Mouse (Mus musculus): ENCODE data around the gene Fat1. TPM values are rescaled to one million over a fixed set of nuclear protein-coding genes. Genes with fewer than 3 reads are reported as not detected.

Fat1 gene
- polyA plus RNA-seq, 1 experiment, result not detected

DNA sequence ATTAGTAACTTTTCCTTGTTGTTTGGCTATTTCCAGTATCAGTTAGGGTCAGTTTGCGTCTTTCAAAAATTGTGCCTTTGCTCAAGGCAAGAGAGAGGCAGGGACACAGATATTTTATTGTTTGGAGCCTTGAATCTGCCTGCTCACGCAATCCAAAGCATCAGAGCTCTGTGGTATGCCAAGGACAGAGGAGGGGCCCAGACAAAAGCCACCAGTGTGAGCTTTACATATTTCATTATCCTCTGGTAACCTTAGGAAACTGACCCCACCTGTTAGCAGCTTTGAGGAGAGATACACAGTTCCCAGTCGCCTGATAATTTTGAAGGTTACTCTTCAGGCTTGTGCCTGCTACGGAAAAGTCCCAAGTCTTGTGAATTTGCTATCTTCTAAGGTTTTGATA, 58.1 kb downstream of the Fat1 start:
- no peak overlapping the region for H3K4me3 ChIP-seq (ENCODE audit: insufficient read depth, low read depth, low read length)
- no peak for TF ChIP-seq CTCF (IDR thresholded peaks at IDR 0.05; ENCODE audit: insufficient read depth, low read depth, low read length)
- no peak for TF ChIP-seq POLR2A (IDR thresholded peaks at IDR 0.05; ENCODE audit: insufficient read depth, low read depth, low read length)
- H3K27ac ChIP-seq (ENCODE audit: insufficient read depth, low read depth, low read length), result no peak overlapping the region
- peaks cover 17% of the 10 kb centered on the region for H3K4me1 ChIP-seq (ENCODE audit: control insufficient read depth, insufficient read depth, low read length)
- 62% methylated on average over 4 of the region's 4 CpGs for WGBS

DNA sequence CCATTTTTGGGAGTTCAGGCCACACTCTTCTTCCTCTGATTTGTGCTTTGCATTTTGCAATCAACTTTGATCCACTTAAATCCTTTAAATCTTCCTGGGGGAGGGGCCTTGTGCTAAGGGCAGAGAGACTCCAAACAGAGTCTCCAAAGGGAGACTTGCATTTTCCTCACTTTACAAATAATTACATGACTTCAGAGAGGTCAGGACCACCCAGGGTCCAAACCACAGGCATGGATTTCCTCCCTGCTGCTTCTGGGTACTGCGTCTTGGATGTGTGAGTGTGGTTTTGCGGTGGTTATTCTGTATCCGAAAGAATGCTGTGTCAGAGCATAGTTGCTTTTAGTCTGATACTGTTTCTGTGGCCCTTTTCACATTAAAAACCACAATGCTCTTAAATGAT, 61.2 kb downstream of the Fat1 start:
- 77% methylated on average over 3 of the region's 3 CpGs for WGBS
- H3K27ac ChIP-seq (ENCODE audit: insufficient read depth, low read depth, low read length), result no peak overlapping the region
- TF ChIP-seq POLR2A (IDR thresholded peaks at IDR 0.05; ENCODE audit: insufficient read depth, low read depth, low read length) (no peak), CTCF (IDR thresholded peaks at IDR 0.05; ENCODE audit: insufficient read depth, low read depth, low read length) (no peak)

DNA sequence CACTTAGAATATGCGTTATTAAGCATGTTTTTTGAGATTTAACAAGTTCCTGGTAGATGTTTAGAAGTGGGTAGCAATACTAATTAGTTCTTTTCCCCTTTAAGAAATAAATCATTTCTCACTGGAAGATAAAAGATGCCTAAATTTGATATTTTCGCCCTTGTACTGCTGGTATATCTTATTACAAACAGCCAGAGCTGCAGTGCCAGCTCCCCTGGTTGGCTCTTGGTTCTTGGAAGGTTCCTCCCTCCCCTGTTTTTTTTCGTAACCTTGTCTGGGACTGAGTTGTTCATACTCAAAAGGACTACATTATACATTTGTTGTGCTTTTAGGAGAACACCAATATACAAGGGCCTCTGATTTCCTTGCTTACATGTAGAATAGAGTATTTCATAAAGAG, 62.1 kb downstream of the Fat1 start:
- TF ChIP-seq CTCF (IDR thresholded peaks at IDR 0.05; ENCODE audit: insufficient read depth, low read depth, low read length), result no peak
- 80% methylated on average over 3 of the region's 3 CpGs for WGBS

More for the DNA sequence above, 61.2 kb downstream of the Fat1 start:
- H3K4me1 ChIP-seq (ENCODE audit: control insufficient read depth, insufficient read depth, low read length), result peaks cover 24% of the 10 kb centered on the region
- H3K4me3 ChIP-seq (ENCODE audit: insufficient read depth, low read depth, low read length), result no peak overlapping the region

DNA sequence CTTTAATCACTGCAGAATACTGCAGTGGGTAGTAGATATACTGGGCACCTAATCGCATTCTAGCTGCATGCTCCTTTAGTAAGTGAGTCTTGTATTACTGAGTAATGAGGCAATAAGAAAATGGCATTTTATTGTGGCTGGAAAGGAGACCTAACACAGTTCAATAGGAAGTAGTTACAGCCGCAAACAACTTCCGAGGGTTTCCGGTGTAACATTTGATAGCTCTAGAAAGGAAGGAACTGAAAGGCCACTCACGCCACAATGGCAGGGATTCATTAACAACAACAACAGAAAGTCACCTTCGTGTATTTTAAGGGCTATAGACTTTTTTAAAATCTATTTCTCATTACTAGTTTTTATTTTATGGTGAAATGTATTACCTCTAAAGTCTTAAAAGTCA, 62.6 kb downstream of the Fat1 start:
- TF ChIP-seq POLR2A (IDR thresholded peaks at IDR 0.05; ENCODE audit: insufficient read depth, low read depth, low read length) (no peak), CTCF (IDR thresholded peaks at IDR 0.05; ENCODE audit: insufficient read depth, low read depth, low read length) (no peak)
- peaks cover 15% of the 10 kb centered on the region for H3K4me1 ChIP-seq (ENCODE audit: control insufficient read depth, insufficient read depth, low read length)
- H3K4me3 ChIP-seq (ENCODE audit: insufficient read depth, low read depth, low read length), result no peak overlapping the region
- 60% methylated on average over 6 of the region's 6 CpGs for WGBS
- H3K27ac ChIP-seq (ENCODE audit: insufficient read depth, low read depth, low read length), result no peak overlapping the region

More for the DNA sequence above, 62.1 kb downstream of the Fat1 start:
- no peak overlapping the region for H3K4me3 ChIP-seq (ENCODE audit: insufficient read depth, low read depth, low read length)
- no peak overlapping the region for H3K27ac ChIP-seq (ENCODE audit: insufficient read depth, low read depth, low read length)
- peaks cover 20% of the 10 kb centered on the region for H3K4me1 ChIP-seq (ENCODE audit: control insufficient read depth, insufficient read depth, low read length)

DNA sequence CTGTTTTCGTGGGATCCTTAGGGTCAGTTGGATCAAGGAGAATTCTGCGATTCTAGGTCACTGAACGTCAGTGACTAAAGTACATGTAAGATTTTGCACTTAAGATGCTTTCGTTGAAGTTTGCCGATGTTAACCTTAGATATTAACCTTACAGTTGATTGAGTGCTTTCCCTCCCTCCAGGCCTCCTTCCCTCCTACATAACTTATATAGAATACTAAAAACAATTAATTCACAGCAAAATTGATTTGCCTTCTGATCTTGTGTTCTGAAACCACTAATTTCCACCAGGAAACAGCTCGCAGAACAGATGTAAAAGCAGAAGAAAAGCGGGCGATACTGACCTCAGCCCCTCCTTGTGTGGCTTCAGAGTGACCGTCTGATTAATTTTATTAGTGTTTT, 63.0 kb downstream of the Fat1 start:
- H3K27ac ChIP-seq (ENCODE audit: insufficient read depth, low read depth, low read length), result no peak overlapping the region
- WGBS, result 51% methylated on average over 9 of the region's 9 CpGs
- H3K4me3 ChIP-seq (ENCODE audit: insufficient read depth, low read depth, low read length), result no peak overlapping the region

DNA sequence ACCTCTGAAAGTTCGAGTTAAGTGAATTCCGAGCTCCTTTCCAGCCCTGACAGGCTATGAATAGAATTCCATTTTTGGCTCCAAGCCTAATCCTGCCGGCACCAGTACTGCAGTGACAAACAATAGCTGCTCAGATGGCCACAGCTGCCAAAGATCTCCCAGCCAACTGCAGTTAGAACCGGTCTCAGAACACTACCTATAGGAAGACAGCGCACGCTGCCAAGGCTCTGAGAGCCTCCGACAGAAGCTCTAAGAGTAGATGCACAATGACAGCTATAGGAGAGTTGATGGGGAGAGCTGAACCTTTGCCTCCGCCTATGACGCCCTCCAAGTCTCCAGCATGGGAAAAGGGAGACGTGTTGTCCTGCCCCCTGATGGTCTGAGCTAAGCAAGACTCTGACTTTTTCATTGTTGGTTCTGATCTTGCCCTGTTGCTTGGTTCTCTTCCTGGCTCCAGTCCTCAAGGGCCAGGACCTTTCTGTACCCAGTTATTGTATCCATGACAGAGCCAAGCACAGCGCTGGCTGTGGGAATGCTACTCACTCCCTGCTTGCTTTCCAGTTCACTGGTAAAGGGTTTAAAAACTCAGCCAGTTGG, 63.5 kb downstream of the Fat1 start:
- WGBS, result 17% methylated on average over 11 of the region's 11 CpGs
- peak overlapping the region; percentile 18 for H3K4me3 ChIP-seq (ENCODE audit: insufficient read depth, low read depth, low read length)

More for the DNA sequence above, 63.0 kb downstream of the Fat1 start:
- H3K4me1 ChIP-seq (ENCODE audit: control insufficient read depth, insufficient read depth, low read length), result peaks cover 15% of the 10 kb centered on the region
- TF ChIP-seq CTCF (IDR thresholded peaks at IDR 0.05; ENCODE audit: insufficient read depth, low read depth, low read length) (no peak), POLR2A (IDR thresholded peaks at IDR 0.05; ENCODE audit: insufficient read depth, low read depth, low read length) (no peak)

DNA sequence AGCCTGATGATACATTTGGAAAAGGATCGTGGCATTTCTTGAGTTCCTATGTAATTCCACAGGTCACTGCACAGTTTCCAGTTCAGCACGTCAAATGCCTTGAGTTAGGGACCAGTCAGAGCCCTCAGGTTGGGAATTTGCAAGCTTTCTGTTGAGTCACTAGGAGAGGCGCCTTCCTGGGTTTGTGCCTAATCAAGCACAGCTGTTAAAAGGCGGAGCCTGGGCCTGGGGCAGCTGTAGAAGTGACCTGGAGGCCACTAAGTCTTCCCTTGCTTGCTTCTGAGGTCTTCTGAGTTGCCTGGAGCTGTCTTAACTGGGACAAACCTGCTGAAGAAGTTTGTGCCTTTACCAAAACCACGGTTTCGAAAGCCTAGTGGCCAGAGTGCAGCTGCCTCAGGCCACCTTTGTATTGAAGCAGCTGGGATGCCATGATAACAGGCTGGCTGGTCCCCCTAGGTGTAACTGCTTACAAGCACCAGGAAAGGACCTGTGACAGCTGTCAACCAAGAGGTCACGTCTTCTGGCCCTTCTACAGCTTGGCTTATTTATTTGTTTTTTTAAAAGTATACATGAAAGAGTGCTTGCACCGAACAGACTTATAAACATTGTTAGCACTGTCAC, 66.4 kb downstream of the Fat1 start:
- WGBS, result 84% methylated on average over 8 of the region's 8 CpGs
- H3K4me1 ChIP-seq (ENCODE audit: control insufficient read depth, insufficient read depth, low read length), result peaks cover 15% of the 10 kb centered on the region
- no peak overlapping the region for H3K27ac ChIP-seq (ENCODE audit: insufficient read depth, low read depth, low read length)
- no peak overlapping the region for H3K4me3 ChIP-seq (ENCODE audit: insufficient read depth, low read depth, low read length)
- TF ChIP-seq POLR2A (IDR thresholded peaks at IDR 0.05; ENCODE audit: insufficient read depth, low read depth, low read length) (no peak), CTCF (IDR thresholded peaks at IDR 0.05; ENCODE audit: insufficient read depth, low read depth, low read length) (no peak)

More for the DNA sequence above, 63.5 kb downstream of the Fat1 start:
- Histone ChIP-seq H3K4me1 (ENCODE audit: control insufficient read depth, insufficient read depth, low read length) (peaks cover 13% of the 10 kb centered on the region), H3K27ac (ENCODE audit: insufficient read depth, low read depth, low read length) (peak overlapping the region; percentile 71)
- no peak for TF ChIP-seq CTCF (IDR thresholded peaks at IDR 0.05; ENCODE audit: insufficient read depth, low read depth, low read length)
- no peak for TF ChIP-seq POLR2A (IDR thresholded peaks at IDR 0.05; ENCODE audit: insufficient read depth, low read depth, low read length)

DNA sequence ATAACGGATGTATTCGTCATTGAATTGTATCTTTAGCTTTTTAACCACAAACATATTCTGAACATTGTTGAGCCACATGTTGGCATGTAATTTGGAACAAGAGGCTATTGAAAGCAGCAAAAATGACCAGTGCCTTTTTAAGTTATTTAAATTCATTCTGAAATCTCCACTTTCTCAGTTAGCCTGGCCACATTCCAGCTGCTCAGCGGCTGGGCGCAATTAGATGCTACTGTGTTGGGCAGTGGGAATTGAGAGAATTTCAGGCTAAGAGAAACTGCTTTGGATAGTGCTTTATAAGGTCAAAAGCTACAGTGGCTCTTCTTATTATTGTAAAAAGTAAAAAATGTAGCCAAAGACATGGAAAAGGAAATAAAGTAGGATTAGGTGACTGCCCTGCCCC, 67.4 kb downstream of the Fat1 start:
- H3K27ac ChIP-seq (ENCODE audit: insufficient read depth, low read depth, low read length), result no peak overlapping the region
- H3K4me3 ChIP-seq (ENCODE audit: insufficient read depth, low read depth, low read length), result no peak overlapping the region
- H3K4me1 ChIP-seq (ENCODE audit: control insufficient read depth, insufficient read depth, low read length), result peaks cover 15% of the 10 kb centered on the region
- no peak for TF ChIP-seq CTCF (IDR thresholded peaks at IDR 0.05; ENCODE audit: insufficient read depth, low read depth, low read length)
- no peak for TF ChIP-seq POLR2A (IDR thresholded peaks at IDR 0.05; ENCODE audit: insufficient read depth, low read depth, low read length)
- 57% methylated on average over 4 of the region's 4 CpGs for WGBS

DNA sequence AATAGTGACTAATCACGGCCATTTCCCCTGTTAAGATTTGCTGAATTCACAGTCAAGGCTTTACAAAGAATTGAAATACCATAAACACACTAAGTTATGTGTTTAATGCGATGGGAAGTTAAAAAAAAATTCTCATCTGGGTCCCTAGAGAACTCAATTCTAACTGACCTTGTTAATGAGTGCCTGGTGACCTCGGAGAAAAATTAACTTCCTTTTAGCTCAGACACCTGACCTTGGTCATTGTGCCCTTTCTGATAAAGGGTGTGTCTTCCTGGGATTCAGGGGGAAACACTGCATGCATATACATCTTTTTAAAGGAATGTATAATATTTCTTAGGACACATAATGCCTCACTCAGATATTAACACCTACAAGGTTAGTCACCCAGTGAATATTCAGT, 68.8 kb downstream of the Fat1 start:
- TF ChIP-seq CTCF (IDR thresholded peaks at IDR 0.05; ENCODE audit: insufficient read depth, low read depth, low read length), result no peak
- TF ChIP-seq POLR2A (IDR thresholded peaks at IDR 0.05; ENCODE audit: insufficient read depth, low read depth, low read length), result no peak
- H3K4me1 ChIP-seq (ENCODE audit: control insufficient read depth, insufficient read depth, low read length), result peaks cover 9% of the 10 kb centered on the region
- no peak overlapping the region for H3K4me3 ChIP-seq (ENCODE audit: insufficient read depth, low read depth, low read length)
- WGBS, result 68% methylated on average over 3 of the region's 3 CpGs
- no peak overlapping the region for H3K27ac ChIP-seq (ENCODE audit: insufficient read depth, low read depth, low read length)

Data from olfactory bulb, adult 2 months (tissue).